Mouse (Mus musculus): Measurements from ENCODE around the gene Gm12216.
"Not testable (repeated sequence)": the region's sequence is repeated elsewhere in the genome, so short reads cannot be mapped to it uniquely, and the experiment has no call there.

Gm12216 gene

DNA sequence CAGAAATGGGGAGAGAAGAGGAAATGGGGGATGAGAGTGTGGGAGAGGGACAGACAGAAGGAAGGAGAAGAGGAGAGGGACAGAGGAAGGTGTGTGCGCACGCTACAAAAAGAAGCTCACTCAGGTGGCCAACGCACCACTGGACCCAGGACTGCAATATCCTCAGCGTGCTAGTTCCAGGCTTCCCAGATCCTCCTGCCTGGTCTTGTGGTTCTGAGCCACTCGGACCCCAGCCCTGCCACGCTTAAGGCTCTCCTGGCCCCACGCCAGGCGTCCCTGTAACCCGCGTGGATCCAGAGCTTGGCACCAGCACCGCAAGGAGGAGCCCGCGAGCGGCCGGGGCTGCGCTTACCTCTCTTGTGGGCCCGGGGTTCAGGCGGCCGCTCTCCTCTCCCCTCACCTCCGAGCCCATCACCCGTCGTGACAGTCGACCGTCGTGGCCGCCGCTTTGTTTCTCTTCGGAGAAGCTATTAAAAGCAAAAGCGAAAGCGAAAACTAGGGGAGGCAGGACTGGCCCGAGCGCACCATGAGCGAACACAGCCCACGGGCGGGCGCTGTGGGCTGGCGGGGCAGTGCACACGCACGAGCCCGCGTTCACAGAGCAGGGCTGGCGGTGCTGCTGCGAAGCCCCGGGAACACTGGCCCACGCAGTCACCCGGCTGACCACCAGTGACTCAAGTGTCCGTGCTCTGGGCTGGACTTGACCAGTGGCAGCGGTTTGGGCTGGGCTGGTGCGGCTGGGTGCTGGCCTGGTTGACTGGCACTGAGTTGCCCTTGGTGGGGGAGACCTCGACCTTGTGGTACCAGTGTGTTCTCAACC lies at the start of gene Gm12216:
Gm12216 (minus strand) TSS at position 496 of the 820 bp plus-strand sequence.
- in situ Hi-C loops (cut with MboI, MseI): not testable (repeated sequence)

DNA sequence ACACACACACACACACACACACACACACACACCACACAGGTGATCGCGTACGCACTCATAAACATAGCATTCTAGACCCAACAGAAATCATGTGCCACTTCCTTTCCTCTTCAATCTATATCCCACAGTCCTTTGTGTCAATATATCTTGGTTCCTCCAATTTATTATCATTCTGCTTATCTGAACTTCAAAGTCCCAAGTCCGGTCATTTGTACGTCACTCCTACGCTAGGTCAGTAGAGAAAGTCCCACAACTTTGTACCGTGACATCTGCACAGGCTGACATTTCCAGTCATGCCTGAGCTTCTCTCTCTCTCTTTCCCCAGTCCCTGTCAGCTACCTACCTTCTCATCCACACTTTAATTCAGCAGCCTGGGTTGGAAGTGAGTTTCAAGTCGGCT lies 49.6 kb upstream of the Gm12216 start:
- in situ Hi-C loops (cut with MboI, MseI): no loop called here

DNA sequence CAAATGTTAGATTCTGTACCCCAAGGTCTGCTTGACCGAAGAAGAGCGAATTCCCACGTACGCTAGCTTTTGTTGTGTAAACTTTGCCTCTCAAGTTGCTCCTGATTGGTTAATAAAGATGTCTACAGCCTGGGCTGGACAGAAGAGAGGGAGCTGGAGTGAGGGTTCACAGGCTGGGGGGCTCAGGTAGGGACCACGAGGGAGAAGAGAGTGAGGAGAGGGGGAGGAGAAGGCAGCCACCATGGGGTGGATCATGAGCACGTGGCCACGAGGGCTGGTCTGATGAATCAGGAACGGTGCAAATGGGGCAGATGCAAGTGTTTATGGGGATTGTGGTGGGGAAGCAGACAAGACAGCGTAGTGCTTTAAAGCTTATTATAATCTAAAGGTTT lies 45.5 kb upstream of the Gm12216 start:
- in situ Hi-C loops (cut with MboI, MseI): no loop called here

DNA sequence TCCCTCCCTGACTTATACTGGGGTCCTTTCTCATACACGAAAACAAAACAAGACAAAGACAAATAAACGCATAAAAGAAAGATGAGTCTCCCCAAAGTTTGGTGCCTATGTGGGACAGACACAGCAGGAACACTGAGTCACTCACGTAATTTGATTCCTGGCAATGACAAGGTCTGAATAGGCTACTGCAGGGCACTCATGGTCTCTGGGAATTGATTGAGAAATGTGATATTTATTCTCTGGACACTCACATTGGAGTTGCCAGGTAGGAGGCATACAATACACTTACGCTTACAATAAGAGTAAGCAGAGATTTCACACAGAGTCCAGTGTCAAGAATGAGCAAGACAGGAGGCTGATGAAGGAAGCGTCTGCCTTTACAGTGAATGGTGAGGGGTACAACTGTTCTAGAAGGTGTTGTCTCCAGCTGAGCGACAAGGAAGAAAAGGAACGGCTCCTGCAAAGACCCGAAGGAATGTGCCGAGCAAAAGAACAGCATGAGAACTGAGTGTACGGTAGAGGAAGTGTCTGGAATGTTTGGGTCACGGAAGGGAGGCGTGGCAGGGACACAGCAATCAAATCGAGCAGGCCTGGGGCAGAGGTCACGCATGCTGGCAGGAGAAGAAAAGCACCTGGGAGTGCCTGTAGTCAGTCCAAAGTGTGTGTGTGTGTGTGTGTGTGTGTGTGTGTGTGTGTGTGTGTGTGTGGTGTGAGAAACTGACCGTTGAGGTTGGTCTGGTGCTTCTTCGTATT lies 44.9 kb upstream of the Gm12216 start:
- in situ Hi-C loops (cut with MboI, MseI): no loop called here

DNA sequence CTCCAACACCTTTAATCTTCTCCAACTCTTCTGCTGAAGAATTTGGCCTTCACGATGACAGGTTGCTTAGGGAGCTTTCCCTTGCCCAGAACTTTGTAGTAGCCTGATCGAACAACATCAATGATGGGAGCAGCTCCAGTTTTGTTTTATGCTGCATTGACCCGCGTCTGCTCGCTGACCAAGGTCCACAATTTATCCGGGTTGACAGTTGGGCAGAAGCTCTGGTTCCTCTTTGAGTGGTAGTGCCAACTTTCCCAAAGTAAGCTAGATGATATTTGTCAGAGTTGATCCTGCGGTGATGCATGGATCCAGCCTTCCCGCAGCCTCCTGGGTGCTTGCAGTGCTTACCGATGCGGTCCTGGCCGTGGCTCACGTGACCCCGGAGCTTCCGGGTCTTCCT lies 43.7 kb upstream of the Gm12216 start:
- in situ Hi-C loops (cut with MboI, MseI): no loop called here

DNA sequence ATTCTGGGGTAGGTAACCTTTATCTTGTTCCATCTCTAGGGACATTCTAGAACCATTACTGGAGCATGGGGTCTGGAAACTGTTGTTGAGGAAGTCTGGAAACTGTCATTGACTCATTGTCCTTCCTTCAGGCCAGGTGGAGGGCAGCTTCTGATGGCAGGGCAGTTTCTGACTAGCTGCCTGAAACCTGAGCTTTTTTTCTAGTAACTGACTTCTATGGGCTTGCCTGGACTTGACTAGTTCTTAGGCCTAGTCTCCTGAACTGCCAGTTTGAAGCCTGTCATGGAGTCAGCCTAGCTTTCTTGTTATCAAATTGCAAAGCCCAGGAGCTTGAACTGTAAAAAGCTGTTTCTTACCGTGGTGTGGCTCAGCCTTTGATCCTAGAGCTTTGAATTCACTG lies 41.9 kb upstream of the Gm12216 start:
- in situ Hi-C loops (cut with MboI, MseI): no loop called here

DNA sequence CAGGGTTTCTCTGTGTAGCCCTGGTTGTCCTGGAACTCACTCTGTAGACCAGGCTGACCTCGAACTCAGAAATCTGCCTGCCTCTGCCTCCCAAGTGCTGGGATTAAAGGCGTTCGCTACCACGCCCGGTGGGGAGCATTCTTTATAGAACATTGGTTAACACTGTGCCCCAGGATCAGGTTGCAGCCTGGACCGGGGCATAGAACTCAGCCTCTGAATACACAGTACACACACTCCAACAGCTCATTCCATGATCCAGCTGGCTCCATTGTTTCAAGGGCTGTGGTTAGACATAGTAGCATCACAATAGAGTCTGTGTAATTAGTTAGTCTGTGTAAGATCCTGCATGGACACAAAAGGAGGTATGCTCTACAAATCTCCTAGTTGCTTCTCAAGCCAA lies 40.9 kb upstream of the Gm12216 start:
- in situ Hi-C loops (cut with MboI, MseI): no loop called here

DNA sequence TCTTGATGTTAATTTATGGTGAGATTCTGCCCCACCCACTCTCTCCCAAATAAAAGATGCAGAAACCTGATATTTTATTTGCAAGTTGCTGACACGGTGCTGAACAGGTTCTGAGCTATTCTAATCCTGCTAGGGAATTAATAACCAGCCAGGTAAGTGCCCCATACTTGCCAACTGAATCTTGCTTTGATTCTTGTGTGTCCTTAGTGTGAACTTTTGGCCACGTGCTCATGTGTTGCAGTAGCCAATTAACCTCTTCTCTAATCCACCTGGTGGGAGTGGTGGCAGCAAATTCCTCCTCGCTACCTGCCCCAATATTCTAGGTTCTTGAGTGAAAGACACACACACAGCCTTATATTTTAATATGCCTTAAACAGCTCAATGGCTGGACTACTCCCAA lies 39.9 kb upstream of the Gm12216 start:
- in situ Hi-C loops (cut with MboI, MseI): no loop called here

DNA sequence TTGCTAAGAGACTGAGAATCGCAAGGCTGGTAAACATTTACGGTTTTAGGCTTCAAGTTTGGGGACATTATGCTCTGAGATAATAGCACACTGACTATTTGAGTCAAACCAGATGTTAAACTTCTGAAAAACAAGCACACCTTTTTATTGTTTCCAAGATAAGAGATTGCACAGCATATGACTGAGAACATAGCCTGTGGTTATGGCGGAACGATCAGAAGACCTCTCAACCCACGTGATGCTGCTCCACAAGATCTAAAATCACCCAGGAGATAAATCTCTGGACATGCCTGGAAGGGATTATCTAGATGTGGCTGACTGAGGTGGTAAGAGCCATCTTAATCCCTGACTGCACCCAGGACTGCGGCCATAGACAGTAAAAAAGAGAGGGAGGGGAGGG lies 37.9 kb upstream of the Gm12216 start:
- in situ Hi-C loops (cut with MboI, MseI): no loop called here

DNA sequence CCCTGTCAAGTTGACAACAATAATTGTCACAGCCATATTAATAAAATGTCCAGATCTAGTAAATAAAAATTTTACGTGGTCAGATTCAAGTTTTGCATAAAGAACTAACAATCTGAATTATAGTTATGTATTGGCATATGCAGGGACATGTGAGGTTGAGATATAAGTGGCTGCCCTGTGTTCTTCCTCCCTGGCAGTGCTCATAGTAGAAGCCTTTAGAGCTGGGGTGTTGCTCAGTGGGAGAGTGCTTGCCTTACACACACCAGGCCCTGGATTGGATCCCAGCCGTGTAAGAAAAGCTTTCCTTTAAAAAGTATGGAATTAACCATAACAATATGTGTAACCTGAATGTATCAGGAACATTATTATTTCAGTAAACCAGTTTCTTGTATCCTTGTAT lies 34.4 kb upstream of the Gm12216 start:
- in situ Hi-C loops (cut with MboI, MseI): no loop called here

DNA sequence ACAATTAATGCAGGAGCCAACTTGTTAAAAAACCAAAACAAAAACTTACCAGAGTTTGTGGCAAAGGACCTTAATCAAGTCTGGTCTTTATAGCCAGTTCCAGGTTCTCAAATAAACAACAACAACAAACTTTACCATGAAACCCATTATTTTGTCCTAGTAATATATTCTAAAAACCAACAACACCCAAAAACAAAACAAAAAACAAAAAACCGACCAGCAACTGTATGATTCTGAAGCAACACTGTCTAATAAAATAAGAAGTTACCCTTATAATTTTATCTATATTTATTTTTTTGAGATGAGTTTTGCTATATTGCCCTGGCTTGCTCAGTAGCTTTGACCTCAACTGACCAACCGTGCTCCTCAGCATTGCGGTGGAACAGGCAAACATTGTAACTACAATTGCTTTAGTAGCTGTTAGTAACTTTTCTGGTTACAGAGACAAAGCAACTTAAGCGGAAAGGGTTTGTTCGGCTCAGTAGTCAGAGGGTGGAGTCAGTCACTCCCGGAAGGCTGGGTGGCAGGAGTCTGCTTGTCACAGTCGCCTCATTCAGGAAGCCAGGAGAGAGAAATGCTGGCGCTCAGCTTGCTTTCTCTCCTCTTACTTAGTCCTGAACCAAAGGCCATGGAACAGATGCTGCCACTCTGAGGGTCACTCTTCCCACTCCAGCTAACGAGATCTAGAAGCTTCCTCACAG lies 33.8 kb upstream of the Gm12216 start:
- in situ Hi-C loops (cut with MboI, MseI): no loop called here

DNA sequence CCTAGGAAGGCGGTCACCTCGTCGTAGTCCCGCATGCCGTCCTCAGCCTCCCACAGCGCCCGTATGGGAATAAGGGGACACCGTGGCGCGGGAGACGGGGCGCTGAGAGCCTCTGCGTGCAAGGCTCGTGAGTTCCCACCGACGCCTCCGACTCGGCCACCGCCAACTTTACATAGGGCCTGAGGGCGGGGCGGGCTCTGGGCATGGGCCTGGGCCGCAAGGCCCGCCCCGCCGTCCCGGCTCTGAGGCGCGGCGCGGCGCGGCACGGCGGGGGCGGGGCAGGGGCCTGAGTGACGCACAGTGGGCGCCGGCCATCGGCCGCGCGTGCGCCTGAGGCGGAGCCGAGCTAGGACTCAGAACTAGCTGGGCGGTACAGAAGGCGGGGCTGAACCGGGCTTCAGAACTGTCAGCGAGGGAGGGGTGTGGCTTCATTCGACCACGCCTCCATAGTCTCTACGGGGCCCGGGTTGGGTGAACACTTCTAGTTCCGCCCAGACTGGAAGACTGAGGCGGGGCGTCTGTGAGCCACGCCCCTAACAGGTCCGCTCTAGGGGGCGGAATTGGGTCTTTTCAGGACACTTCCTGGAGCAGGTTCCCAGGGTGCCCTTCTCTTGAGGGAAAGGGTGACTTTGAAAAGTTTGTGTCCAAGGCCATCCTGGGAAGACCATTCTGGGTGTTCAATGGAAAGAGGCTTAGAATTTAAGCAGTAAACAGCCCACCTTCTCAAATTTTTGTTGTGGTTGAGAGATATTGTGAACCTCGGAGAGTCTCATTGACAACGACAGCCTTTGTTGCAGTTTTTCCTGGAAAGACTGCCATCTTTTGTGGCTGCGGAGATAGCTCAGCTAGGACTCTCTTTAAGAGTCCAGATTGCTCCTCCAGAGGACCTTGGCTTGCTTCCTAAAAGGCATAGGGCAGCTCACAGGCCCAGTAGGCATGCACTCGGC lies 32.7 kb upstream of the Gm12216 start, which contains the start of gene Slc22a5:
Slc22a5 (minus strand) TSS at position 156 of the 947 bp plus-strand sequence.
- in situ Hi-C loops (cut with MboI, MseI): no loop called here

DNA sequence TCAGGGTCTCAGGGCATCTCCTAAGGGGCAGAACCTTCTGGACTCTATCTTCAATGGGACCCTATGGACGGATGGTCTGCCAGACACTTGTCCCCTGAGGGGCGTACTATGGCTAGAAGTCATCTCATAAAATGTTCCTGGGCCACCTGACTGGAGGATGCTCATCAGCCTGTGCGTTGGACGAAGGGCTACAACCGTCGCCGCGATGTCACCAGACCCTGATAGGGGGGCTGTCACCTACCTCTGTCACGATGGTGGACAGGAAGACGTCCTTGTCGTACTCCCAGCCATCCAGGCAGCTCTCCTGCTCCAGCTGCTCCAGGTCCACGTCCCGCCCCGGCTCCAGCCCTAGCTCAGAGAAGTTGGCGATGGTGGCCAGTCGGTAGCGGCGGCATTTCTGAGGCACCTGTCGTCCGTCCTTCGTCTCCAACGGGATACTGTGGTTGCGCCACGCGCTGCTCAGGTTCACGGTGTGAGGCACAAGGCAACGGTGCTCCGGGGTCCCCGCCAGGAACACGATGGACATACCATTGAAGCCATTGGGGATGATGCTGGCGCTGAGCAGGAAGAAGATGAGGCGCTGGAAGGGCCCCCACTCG lies 31.9 kb upstream of the Gm12216 start:
- in situ Hi-C loops (cut with MboI, MseI): no loop called here

DNA sequence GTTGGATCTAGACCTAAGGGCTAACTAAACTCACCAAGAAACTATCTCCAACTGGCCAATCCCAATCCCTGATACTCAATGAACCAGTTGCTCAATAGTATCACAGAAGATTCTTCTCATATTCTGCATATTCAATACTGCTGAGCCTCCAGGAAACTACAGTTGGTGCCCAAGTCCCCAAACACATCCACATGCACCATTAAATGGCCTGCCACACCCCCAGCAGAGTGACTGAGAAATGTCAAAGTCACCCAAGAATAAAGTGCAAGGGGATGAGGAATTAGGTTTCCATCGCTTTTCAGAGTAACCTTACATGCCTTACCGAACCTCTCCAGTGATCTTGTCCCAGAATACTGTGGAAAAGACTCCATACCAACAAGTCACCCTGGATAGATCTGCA lies 31.2 kb upstream of the Gm12216 start:
- in situ Hi-C loops (cut with MboI, MseI): no loop called here

DNA sequence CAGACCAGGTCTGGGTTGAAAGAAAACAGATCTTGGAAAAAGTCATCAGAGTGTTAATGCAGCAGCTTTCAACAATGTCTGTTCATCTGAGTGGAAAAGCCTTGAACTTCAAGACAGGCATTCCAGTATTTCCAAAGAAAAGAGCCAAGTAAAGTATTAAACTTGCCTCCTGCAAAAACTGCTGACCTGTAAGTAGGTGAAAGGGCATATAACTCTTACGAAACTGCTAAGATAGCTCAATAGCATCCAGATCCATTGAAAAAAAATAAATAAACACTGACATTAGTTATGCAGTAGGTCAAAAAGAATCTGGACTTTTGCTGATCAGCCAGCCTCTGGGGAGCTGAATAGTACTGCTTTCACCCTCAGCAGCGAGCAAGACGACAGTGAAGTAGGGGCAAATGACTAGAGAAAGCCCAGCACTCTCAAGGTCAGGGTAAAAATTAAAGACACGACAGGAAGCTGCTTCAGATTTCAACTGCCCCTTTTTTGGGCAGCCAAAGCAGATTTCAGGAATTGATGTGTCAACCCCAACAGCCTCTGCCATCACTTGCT lies 30.1 kb upstream of the Gm12216 start:
- in situ Hi-C loops (cut with MboI, MseI): loop anchor here (5.0 kb wide), 1 partner anchor 87 kb away; no protein-coding TSS in a partner anchor

DNA sequence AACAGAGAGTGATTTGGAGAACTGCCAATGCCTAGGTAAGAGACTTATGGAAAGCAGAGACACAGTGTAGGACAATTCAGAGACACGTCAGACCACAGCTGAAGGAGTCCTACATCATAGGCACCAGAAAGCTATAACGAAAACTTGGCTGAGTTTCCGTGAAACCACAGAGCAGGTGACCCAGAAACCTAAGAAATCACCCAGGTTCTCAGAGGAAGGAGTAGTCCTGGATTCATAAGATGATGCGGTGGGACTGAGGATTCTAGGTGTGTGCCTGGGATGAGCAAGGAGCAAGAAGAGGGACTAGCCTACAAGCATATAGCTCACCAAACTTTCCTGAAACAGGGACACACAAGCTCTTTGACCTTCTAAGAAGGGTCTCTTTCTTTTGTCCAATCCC lies 29.2 kb upstream of the Gm12216 start:
- in situ Hi-C loops (cut with MboI, MseI): loop anchor here (5.0 kb wide), 1 partner anchor 86 kb away; no protein-coding TSS in a partner anchor

DNA sequence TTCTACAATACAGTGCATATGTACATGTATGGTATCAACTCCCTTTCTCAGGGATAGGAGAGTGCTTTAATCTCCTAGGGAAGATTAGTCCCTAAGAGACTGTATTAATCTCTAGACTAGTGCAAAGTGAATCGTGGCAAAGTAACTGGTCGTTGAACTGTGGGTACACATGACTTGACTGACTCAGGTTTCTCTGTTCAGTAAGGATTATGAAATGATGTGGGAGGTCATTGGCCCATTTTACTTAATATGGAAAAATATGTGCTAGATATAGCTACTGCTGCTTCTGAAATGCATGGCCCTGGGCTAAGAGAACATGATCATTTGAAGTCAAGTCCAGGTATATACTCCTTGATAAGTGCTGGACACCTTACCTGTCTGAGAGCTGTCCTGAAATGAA lies 24.2 kb upstream of the Gm12216 start:
- in situ Hi-C loops (cut with MboI, MseI): no loop called here

DNA sequence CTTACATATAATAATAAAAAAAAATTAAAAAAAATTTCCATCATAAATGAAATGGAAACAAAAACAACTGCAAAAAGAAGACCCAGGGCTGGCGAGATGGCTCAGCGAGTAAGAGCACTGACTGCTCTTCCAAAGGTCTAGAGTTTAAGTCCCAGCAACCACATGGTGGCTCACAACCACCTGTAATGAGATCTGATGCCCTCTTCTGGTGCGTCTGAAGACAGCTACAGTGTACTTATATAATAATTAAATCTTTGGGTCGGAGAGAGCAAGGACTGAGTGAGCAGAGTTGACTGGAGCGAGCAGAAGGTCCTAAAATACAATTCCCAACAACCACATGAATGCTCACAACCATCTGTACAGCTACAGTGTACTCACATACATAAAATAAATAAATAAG lies 19.0 kb upstream of the Gm12216 start:
- in situ Hi-C loops (cut with MboI, MseI): not testable (repeated sequence)

DNA sequence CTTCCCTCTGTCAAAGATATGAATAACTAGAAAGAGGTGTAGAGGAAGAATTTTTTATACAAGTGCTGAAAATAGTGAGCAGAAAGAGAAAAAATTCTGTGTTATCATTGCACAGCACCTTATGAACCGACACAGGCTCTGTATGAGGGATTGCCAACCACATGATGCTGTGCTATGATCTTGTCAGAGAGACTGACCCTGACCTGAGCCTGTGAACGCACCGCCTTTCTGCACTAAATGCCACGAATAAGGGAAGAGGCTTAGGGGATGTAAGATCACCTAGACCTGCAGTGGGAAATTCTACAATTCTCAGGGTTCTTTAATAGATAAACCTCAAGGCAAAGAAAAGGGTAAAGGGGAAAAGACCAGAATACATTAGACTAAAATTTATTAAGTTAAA lies 17.4 kb upstream of the Gm12216 start:
- in situ Hi-C loops (cut with MboI, MseI): no loop called here

DNA sequence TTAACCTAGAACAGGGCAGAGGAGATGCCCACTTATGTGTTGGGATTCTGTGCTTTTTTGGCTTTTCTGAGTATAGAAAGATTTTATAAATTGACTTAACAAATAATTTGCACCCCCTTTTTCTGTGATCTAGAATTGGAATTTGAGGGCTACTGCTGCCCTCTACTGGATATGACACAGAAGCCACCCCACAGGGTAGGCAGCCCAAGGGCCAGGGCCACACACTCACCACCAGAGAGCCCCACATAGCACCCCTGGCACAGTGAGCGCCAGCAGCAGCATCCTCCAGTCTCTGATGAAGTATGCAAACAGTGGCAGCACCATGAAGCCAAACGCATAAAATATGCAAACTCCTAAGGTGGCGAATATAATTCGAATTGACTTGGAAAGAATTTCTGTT lies 15.7 kb upstream of the Gm12216 start:
- in situ Hi-C loops (cut with MboI, MseI): no loop called here
